Mouse (Mus musculus) common myeloid progenitor, adult 5-6 weeks (primary cell): ENCODE measurements around the gene BC037034. TPM values are rescaled to one million over a fixed set of nuclear protein-coding genes. Genes with fewer than 3 reads are reported as not detected.

Source experiments
- ATAC-seq: replicated peaks from 2 replicates; pipeline ENCODE4 v1.8.0; 2016; ENCODE audit warnings: low read depth, mild to moderate bottlenecking, moderate TSS enrichment, inconsistent platforms; ENCODE audit not compliant: poor library complexity, severe bottlenecking
- total RNA-seq: library from RNA; stranded (forward); fragments of 200-1000, 187-1606 nt; gene quantifications from 2 replicates; pipeline ENCODE4 v1.2.3, GENCODE M21; 2017

The BC037034 gene
- total RNA-seq, 1 experiment from 2014 or later: 34.1 TPM

DNA sequence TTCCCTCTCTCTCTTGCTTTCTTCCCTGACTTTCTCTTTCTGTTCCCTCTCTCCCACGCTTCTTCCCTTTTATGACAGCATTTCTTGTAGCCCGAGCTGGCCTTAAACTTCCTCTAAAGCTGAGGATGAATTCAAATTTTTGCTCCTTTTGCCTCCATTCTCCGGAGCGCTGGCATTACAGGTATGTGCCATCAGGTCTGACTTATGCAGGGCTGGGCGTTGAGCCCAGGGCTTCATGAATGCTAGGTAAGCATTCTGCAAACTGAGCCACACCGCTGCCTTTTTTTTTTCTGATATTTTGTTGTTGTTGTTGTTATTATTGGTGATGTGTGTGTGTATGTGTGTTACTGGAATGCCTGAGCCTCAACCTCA, 360 bp upstream of the BC037034 start:
- peak; percentile 9; the same call in 1 of the 2 replicates for ATAC-seq

DNA sequence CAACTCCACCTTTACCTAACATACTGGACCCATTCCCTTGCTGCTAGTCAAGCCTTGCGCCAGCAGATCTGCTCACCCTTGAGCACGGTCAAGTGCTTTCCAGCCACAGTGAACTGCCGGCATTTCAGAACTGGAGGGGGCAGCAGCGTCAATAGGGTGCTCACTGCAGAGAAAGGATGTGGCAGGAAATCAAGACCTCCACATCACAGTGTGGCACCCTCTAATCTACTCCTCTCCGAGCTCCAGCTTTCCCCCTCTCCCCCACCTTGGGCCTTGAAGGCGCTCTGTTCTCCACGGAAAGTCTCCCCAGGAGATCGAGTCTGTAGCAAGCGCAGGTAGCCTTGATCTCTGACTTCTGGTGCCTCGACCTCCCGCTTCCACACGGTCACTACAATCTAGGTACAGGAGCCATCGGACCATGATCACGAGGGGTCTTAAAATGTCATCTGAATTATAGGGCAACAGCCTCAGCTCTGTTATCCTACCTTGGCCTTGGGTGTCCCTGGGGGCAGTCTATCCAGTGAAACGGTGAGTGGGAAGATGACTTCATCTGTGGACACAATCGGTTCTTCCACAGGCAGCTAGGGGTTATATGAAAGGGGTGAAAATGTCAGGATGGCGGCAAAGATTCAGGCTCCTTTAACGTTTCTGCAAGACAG, 1.1 kb downstream of the BC037034 start:
- no peak for ATAC-seq

DNA sequence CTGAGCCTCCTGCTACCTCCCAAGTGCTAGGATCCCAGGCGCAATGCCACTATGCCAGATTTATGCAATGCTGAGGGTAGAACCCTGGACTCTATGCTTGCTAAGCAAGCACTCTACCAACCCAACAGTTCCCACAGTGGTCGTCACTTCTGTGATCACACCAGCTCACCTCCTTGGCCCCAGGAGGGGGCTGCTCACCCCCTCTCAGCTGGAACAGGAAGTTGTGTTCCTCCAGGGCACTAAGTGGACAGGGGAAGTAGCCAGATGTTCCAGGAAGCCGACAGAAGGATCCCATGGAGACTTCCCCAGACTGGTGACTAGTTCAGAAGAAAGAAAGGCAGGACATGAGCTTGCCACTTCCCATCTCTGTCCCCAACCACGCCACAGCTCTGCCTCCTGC, 1.8 kb downstream of the BC037034 start:
- ATAC-seq: 0 out of 2 replicates have a peak, but pooled peaks have one; percentile 2

DNA sequence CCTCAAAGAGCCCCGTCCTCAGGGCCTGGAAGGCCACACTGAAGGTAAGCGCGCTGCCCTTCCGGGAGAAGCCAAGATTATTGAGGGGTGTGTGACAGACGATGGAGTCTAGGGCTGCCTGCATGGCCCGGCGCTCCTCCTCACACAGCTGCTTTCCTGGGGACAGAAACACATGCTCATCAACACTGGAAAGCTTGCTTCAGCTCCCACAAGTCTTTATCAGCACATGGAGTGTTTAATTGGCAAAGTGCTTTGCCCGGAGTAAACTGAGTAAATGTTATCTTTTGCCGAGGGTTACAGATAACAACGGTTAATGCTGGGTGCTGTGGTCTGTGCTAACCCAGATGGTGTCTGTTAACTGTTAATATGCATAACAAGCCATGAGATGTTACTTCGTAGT, 3.0 kb downstream of the BC037034 start:
- no peak for ATAC-seq

DNA sequence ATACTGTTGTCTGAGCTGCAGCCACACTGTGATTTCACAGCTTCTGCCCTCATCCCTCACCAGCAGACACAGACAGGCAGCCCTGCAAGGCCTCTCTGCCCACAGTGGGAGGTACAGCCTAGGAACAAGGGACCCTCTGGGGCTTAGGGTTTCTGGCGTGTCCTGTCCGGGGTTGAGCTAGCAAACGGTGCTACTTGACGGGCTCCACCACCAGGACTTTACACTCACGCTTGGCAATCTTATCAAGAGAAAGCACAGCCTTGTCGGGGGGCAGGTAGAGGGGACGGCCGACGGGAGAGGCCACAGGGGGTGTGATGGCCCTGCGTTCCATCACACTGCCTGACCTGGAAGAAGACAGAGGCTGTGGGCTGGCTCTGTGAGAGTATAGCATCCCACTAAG, 3.8 kb downstream of the BC037034 start:
- no peak for ATAC-seq

DNA sequence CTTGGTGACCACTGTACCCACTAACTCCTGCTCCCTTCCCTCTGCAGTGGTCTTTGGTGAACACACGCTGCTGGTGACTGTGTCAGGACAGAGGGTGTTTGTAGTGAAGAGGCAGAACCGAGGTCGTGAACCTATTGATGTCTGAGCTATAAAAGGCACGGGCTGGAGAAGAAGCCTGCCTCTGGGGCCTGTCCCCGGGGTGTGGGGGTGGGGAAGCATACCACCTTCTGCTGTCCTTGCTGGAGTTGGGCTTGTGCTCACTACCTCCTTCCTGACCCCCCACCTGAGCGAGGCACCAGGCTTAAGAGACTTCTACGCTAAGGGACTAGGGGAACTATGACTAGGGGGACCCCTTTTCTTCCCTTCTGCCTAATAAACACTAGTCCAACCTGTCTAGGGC, 4.8 kb downstream of the BC037034 start:
- ATAC-seq: no peak

DNA sequence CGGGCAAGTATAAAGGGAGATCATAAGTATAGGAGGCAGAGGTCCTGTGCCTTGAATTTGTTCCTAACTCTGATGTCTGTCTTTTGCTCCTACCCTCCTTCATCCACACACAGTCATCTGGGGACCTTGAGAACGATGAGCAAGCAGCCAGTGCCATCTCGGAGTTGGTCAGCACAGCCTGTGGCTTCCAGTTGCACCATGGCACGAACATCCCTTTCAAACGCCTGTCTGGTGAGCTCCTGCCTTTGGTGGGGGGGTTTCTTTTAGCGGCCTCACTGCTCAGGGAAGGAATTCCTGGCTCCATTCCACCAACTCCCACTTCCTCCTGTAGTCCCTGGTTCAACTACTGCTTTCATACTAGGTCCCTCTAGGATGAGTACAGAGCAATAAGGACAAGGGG, 5.3 kb downstream of the BC037034 start:
- ATAC-seq: no peak

DNA sequence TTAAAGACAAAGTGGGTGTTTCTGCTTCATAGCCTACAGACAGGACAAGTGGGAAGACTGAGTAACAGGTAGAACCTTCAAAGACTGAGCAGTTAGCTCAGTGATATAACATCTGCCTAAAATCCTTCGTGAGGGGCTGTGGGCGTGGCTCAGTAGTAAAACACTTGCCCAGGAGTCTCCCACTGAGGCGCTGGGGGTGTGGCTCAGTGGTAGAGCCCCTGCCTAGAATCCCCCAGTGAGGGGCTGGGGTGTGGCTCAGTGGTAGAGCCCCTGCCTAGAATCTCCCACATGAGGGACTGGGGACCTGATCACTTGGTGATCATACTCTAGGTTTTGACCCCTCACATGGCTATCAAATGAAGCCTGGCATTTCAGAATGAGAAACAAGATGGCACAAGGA, 5.8 kb downstream of the BC037034 start:
- ATAC-seq: no peak

DNA sequence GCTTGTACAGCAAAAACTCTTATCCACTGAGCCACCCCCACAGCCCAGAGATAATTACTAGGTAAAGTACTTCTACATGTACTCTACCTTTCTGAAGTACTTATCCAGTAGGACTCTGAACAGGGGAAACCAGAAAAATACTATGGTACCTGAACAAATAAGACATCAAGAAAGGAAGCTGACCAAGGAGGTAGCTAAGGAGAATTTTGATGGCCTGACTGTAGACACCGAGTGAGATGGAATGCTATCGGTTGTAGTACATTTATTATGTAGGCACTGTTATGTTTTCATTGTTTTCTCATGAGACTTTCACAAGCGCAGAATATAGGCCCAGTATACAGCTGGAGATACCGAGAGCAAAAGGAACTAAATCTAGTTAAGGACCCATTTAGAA, 6.3 kb downstream of the BC037034 start:
- no peak for ATAC-seq

DNA sequence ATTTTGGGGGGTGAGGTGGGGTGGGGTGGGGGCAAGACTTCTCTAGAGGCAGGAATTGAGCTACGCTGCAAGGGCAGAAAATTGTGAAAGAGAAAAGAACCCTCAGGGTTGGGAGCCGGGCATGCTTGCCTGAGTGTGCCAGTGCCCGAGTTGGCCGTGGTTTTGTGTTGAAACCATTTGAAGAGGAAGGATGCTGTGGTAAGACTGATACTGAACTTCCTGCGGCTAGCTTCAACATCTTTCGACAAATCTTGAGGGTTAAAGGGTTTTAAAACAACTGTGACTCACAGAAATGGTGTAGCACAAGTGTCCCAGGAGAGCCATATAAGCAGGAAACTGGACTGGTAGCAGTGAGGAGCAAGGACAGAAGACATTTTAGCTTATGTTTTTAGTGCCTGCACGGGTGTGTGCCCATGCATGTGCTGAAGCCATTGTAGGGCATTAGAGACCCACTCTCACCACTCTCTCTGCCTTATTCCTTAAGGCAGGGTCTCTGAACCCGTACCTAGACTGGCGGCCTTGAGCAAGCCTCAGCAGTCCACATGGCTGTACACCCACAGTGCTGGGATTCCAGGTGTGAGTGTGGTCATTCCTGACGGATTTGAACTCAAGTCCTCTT, 6.8 kb downstream of the BC037034 start:
- ATAC-seq: peak; percentile 50

DNA sequence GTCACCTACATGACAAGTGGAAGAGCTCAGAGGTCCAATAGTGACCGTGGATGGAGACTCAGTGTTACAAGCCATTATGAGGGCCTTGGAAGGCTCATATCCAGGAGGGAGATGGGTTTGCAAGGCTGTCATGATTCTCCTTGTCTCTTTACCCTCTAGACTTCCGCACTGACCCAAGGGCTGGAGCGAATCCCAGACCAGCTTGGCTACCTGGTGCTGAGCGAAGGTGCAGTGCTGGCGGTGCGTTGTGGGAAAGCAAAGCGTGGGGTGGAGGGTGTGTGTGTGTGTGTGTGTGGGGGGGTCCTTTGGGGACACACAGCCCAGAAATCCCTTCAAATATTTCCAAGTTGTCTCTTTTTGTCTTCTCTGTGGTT, 7.8 kb downstream of the BC037034 start:
- no peak for ATAC-seq

DNA sequence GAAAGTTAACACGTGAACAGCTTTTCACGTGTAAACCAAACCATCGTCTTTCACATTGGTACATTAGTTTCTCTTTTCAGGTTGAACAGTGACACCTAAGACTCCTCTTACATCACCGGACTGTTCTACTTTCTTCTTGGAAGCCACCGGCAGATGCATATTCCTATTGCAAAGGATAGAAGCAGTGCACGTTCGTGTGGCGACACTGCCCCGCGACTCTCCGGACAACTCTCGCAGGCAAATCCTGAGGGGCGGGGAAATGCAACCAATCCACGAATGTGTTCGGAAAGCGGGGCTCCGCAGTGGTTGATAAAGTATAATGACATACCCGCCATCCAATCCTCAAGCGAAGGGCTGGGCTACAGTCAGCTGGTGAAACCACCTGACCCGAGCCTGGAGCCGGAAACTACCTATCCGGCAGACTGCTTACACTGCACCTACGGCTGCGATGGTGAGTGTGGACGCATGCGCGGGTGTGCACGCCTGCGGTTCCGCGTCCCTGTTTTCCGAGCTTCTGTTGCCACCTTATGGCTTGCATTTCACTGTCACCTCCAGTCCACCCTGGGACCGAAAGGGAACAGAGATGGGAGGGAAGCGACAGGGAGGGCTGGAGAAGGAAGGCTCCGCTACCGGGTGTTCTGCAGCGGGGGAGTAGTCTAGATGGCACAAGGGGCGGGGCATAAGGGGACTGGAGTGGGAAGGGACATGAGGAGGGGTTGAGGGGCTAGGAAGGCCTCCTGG, 8.3 kb downstream of the BC037034 start, which contains the start of gene Lamtor4:
Lamtor4 (plus strand) TSS at position 130 of the 741 bp plus-strand sequence.
- peak; percentile 87 for ATAC-seq

DNA sequence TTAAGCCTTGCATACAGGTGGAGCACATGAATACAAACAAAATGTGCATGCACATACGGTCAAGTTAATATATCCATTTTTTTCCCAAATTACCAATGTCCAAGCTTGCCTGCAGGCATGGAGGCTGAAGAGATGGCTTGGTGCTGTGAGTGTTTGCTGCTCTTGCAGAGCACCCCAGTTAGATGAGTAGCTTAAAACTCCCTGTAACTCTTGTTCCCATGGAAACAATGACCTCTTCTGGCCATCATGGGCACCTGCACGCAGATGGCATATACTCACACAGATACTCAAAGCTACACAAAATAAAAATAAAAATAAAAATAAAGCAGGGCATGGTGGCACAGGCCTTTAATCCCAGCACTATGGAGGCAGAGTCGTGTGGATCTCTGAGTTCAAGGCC, 10.8 kb downstream of the BC037034 start:
- no peak for ATAC-seq

DNA sequence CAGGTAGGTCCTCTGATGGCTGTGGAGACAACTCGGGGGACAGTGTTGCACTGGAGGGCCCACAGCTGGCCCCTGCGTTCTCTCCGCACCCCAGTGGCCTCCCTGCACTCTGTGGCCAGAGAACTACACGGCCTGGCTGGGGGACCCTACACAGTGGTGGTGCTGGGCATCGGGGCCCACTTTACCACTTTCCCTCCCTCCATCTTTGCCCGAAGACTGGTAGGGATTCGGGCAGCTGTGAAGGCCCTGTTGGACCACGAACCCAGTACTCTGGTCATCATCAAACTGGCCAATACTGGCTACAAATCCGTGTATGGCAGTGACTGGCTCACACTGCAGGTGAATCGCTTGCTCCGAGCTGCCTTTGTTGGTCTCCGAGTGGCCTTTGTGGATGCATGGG, 12.7 kb downstream of the BC037034 start:
- no peak for ATAC-seq

DNA sequence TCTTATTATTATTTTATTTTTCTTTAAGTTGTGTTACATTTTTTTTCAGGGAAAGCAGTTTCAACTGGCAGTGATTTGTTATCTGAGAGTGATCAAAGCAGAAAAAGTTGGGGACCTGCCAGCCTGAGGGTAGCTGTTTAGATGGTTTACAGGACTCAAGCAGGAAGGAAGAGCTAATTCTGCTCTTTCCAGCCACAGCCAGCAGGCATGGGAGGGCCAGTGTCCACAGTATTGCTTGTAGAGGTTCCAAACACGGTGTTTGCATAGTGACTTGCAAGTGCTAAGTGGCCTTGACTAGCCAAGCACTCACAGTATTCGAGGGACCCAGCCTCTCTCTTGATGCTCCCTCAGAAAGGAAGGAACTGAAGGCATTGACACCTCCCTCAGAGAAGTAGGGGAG, 22.3 kb downstream of the BC037034 start:
- ATAC-seq: no peak

DNA sequence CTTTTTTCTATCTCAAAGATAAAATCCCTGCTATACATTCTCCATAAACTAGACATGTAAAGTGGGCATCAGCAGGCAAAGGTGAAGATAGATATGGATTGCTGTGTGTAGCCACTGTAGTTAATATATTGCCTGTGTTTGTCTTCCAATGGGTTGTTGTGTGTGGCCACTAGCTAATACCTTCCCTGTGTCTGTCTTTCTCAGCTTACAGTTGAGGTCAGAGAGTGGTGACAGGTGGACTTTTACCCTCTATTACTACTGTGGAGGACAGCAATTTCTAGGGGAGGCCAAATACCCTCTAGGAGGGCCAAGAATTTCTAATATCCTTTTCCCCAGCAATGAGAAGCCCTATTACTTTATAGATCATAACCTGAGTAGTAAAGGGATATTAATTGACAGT, 29.6 kb downstream of the BC037034 start:
- ATAC-seq: no peak

DNA sequence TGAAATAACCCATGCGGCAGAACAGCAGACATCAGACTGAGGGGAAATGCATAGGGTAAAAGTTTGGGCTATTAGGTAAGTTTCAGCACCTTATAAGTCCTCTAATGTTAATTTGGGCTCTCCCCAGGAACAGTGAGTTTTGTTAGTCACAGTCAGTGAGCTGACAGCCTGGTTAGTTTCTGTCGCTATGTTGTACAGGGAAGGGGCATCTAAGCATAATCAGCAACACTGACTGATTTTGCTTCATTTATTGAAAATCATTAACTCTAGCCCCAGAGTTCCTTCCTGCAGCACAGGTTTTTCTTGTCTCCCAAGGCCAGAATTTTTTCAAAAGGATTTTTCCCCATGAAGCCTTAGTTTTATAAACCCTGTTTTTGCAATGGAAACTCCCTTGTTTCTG, 30.1 kb downstream of the BC037034 start:
- ATAC-seq: no peak

DNA sequence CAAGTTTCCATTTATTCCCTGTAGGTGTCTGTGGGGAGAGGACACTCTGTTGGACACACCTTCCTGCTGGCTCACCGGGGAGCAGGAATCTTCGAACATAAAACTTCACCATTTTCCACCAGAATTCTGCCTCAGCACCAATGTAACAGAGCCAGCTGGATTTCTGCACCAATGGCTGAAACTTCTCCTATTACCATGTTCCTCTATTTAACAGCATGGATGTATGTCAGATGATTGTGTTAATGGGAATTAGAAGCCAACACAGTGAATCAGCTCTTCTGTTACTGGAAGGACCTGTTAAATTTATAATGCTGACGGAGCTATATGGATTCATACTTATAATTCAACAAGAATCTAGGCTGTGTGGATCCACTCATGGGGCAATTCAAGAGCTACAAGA, 34.3 kb downstream of the BC037034 start:
- no peak for ATAC-seq

DNA sequence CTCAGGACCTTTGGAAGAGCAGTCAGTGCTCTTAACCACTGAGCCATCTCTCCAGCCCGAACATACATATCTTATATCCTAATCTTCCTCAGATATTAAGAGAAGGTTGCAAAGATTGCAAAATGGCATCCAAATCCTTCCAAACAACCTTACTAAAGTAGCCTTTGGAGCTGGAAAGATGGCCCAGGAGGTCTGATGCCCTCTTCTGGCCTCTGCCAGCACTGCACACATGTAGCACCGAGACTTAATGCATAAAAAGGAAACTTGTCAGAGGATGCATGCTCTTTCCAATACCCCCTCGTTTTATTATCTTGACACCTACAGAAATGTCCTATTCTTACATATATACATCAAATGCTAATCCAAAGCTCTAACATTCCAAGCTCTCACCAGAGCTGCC, 35.8 kb downstream of the BC037034 start:
- peak; percentile 56 for ATAC-seq

DNA sequence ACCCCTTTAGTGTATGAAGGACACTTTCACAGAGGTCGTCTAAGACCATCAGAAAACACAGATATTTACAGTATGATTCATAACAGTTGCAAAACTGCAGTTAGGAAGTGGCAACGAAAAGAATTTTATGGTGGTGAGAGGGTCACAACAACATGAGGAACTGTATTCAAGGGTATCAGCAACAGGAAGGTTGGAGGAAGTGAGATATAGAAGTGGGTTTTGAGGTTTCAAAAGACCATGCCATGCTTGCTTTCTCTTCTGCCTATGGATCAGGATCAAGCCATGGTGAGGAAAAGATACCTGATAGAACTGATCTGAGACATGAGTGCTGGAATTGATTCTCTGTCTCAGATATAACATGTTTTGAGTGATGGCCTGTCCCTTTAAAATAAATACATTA, 36.5 kb downstream of the BC037034 start:
- peak; percentile 95 for ATAC-seq

DNA sequence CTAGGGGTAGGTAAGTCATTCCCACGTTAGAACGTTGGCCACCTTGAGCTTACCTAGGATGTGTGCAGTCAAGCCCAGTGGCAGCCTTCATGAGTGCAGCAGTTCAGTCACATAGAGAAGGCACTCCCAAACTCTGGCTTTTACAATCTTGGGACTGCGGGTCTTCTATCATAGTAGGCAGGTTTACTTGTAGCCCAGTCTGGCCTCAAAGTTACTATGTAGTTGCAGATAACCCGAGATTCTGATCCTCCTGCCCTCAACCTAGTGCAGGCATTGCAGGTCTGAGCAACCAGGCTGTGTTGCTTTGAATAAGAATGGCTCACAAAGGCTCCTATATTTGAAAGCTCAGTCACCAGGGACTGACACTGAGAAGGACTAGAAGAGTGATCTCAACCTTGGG, 37.3 kb downstream of the BC037034 start:
- no peak for ATAC-seq
